Mouse (Mus musculus): ENCODE measurements around the gene 2510002D24Rik.
A peak's percentile ranks its signal among the peaks of the same experiment; 100 is the strongest.
"Not testable (repeated sequence)": the region's sequence is repeated elsewhere in the genome, so short reads cannot be mapped to it uniquely, and the experiment has no call there.

Gene 2510002D24Rik

DNA sequence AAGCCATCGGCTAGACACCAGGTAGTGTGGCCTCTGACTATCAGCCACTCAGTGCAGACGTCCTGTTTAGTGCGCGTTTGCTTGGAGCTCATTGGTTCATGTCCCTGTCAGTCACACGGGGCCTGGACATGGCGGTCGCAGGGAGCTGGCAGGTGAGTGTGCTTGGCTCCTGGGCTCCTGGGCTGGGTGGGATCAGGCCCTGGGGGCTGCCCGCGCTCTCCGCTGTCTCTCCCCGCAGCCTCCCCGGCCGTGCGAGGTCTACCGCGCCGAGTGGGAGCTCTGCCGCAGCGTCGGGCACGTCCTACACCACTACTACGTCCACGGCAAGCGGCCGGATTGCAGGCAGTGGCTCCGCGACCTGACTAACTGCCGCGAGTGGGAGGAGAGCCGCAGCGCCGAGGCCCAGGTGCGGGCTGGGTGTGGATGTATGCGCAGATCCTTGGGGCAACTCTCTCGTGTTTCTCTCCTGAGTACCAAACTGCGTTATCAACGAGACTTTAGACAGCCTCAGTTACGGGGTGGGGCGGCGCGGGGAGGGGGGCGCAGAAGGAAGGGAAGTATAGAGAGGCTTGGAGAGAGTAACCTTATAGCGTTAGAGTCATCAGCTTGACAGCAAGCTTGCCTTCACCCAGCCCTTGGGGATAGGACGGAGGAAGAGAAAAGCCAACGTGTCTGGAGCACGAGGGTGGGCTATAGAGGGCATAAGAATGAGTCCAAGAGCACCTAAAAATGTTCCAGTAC is at the start of gene 2510002D24Rik, which contains the start of gene Gm28539:
Gene 2510002D24Rik (plus strand): TSS at position 111 of the 741 bp plus-strand sequence.
Gene Gm28539 (plus strand): TSS at position 117 of the 741 bp plus-strand sequence.
- DNase-seq = peak; percentile 96

DNA sequence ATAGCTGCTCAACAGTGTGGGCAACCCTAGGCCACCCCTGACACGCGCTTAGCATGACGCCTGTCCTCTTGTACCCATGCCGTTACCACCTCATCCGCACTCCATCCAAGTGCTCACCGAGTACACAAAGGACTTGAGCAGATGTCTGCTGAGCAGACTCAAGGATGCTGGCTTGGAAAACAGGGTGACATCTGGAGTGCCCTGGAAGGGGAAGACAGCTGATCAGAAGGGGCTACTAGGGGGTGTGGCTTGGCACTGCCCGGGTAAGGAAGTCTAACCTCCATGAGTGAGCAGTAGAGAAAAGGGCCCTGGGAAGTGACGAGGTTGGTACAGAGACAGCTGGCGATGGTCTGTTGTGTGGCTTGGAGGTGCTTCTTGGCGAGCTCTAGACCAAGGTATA is 49.7 kb upstream of the 2510002D24Rik start:
- DNase-seq = no peak

DNA sequence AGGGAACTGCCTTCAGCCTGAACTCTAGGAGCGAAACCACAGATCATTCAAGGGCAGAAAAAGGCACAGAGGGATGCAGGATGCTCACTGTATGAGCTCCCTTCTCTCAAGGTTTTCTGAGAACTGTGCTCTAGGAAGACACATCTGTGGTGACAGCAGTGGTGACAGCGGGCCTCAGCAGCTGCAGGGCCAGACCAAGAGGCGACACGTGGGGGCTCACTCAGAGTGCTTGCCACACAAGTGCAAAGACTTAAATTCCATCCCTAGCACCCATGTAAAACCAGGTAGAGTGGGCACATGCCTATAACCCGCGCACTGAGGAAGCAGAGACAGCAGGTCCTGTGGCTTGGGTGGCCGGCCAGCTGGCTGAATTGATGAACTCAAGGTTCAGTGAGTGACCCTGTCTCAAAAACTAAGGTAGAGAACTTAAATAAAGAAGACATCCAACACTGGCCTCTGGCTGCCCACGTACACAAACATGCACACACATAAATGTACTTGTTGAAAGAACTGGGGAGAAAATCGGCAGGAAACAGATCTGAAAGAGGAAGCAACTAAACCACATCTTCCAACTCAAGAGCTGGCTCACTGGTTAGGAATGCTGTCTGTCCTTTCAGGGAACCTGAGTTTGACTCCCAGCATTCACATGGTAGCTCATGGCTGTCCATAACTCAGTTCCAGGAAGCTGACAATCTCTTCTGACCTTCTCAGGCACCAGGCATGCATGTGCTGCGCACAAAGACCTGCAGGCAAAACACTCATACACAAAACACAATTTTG is 47.6 kb upstream of the 2510002D24Rik start:
- no peak for DNase-seq

DNA sequence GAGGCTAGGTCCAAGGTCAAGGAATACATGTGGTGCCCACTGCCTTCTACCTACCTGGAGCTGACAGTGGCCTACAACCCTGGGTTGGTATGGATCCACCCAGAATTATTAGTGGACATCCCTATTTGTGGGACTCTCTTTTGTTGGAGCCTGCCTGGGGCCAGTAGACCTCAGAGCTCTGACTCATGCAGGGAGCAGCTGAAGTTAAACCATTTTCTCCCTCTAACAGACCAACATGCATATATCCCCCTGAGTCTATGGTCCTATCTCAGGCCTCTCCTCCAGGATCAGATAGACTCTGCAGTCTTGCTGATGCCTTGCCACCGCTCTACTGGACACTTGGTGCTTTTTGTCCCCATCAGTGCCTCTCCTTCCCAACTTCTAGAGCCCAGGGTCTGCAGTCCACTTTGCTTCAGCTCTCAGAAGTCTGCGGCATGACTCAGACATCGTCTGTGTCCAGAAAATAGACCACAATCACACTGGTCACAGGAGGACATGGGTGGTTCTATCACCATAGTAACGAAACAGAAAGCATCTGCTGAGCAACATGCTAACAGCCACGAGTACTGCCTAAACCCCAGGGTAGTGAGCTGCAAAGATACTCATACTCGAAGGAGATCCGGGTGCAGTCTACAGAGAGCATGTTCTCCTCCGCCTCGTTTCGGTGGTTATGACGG is 41.0 kb upstream of the 2510002D24Rik start:
- DNase-seq = no peak

DNA sequence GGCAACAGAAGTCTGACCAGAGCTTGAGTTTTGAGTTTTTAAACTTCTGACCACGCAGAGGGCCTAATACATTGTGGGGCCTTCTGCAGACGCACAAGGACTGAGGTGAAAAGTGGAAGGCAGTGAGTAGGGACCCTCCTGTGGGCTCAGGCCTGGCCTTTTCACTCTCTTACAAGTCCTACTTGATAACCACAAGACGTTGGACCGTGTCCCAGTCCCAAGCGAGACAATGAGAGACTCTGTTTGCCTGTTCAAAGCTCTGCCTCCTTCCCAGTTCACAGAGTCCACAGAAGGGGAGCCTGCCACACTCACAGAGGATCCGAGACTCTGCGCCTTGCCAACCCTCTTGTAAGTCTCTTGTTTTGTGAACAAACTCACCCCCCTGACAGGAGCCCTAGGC is 39.7 kb upstream of the 2510002D24Rik start:
- DNase-seq = no peak

DNA sequence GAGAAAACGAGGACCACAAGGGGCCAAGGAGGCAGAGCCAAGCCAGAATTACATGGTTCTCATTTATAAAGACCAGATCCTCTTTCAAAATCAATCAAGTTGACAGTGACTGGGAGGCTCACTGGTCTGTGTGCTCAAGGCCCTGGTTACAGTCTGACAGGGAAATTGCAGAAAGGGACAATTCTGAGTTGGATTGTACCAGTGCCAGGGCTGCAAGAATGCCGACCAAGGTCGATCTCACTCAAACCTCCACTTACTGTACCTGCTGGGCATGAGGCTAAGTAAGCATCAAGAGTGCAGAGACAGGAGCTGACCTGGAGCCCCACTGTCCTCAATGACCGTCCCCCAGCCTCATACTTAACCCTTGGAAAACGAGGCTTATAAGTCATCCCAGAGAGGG is 38.2 kb upstream of the 2510002D24Rik start:
- no peak for DNase-seq

DNA sequence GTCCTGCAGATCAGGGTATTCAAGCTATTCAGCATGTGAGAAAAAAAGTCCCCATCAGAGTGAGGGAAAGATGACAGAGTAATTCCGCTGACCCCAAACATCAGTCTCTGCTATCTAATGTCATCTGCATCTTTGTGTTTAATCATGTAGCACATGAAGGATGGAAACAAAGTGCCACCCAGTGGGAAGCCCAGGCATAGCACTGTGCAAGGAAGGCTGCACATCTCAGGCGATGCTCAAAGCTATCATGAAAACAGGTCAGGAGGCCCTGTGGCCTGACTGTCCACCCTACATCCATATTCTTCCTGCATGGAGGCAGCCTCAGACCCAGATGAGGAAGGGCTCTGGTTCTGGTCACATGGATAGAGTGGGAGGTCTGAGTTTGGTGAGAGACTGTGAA is 37.5 kb upstream of the 2510002D24Rik start:
- peak; percentile 72 for DNase-seq

DNA sequence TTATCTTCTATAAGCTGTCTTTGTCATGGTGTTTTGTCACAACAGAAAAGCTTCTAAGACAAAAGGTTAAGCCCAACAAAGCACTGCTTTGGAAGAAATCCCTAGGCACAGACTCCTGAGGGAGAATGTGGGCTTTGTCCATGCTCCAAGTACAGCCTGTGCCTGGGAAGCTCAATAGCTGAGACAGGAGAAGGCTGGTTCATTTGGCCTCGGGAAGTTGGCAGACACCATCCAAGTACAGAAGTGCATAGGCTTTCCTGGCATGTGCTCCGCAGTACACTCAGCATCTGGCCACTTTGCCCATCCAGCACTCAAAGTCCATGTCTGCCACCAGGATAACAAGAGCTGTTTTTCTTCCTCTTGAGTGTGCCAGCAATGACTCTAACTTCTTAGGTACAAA is 30.6 kb upstream of the 2510002D24Rik start:
- no peak for DNase-seq

DNA sequence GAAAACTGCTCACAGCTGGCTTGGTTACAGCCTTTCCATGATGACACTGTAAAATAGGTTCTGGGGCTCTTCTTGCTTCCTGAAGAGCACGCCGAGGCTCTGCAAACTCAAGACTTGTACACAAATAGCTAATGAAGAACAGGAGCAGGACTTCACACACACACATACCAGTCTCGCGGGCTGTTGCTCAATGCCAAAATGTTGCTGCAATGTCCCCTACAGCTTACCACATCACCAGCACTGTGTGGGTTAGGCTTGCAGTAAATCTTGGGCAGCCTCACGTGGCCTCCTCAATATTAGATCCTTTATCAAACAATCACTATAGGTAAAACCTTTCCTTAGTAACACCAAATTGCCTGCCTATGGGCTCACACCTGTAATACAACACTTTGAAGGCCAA is 27.4 kb upstream of the 2510002D24Rik start:
- no peak for DNase-seq

DNA sequence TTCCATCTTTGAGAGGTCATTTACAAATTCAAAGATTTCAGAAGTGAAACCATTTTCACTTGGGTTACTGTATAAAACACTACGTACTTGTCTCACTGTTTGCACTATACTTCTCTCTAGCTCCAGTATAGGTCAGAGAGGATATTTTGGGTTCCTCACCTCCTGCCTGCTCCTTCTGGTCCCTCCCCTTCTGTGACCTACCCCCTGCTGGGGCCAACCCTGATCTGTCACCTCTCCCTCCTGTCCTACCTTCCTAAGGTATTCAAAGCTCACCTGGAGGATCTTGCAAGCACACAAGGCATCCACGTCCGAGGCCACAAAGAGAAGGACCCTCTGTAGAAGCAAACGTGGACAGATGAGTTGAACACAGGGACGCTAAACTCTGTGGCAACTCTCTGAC is 25.3 kb upstream of the 2510002D24Rik start:
- DNase-seq = no peak

DNA sequence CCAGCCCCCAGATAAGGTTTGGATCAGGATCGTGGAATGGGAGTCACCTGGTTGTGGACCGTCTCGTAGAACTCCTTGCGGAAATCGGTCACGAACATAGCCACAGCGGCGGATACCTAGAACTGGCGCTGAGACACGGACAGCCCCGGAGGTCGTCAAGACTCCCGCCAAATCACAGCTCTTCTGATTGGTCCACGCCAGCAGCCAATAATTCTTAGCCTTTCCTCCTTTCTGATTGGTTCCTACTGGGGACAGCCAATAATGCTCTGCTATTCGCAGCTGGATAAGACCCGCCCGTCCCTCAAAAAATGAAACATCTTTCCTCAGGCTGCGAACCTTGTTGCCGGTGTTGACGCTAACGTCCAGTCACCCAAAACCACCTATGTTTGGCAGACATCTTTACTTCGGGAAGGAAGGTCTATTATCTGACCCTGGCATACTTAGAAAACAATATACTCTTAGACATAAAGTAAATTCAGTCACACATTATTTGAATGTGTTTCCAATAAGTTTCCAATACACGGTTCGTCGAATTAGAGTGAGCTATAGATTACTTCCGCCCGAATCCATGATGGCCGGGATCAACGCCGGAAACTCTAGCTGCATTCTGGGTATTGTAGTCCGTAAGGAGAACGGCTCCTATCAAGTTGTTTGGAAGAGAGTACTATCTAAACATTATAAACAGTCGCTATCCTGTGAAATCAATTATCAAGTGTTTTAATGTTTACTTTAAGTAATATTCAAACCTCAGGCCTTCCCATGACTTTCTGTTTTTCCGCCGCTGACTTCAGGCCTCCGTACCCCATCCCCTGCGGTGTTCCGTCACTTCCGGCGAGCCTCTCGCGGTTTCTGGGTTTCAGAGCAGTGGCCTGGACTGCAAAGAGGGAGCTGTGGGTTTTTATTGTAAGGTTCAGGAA is 24.7 kb upstream of the 2510002D24Rik start, which contains the start of the genes Ufd1 and Cdc45:
Gene Ufd1 (plus strand): TSS at position 312 of the 917 bp plus-strand sequence.
Gene Cdc45 (minus strand): TSS at position 520 of the 917 bp plus-strand sequence.
- peak; percentile 93 for DNase-seq

DNA sequence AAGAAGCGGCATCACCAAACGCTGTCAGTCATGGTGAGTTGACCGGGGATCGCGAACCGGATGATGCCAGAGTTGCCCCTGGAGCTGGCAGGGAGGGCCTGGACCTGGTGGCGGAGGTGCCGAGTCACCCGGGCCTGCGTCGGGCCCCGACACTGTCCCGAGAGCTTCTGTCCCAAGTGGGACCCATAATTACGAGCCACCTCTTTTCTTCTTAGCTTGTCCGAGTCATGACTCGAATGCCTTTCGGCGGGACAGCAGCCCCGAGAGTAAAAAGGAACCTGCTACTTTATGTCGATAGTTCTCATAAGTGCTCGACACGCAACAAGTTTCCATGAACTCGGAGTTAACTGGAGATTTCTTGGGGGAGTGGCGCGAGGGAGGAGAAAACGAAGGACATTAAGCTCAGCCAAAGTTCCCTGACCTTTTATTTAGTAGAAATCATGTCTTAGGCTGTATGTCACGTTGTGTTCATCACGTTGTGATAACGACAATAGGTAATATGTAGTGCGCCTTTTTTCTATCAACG is 23.9 kb upstream of the 2510002D24Rik start:
- DNase-seq = no peak

DNA sequence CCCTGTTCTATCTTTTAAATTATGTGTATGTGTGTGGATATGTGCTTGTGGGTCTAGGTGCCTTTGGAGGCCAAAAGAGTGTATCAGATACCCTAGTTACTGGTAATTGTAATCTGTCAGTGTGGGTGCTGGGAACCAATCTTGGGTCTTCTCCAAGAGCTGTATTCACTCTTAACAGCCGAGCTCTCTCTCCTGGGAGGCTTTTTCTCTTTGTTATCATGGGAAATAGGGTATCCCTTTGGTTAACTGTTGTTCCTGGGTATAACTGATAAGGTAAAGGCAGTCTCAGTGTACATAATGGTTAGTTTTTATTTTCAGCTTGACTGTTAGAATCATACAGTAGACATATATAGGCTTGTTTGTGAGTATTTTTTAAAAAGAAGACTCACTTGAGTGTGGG is 14.0 kb upstream of the 2510002D24Rik start:
- DNase-seq = no peak

DNA sequence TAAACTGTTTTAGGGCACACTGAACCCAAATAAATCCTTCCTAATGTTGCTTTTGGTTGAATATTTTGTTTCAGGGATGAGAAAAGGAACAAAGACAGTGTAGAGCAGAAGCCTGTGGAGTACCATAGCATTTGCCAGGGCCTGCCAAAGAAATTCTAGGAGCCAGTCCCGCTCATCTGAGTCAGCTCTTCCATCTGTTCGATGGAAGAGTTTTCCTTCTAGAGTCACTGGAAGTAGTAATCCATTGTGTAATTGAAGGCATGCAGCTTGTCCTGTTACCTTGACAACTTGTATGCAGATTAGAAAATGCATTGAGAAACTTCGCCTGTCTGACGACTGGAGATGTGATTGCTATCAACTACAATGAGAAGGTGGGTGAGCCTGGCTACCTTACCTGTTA is 13.5 kb upstream of the 2510002D24Rik start:
- DNase-seq = no peak

DNA sequence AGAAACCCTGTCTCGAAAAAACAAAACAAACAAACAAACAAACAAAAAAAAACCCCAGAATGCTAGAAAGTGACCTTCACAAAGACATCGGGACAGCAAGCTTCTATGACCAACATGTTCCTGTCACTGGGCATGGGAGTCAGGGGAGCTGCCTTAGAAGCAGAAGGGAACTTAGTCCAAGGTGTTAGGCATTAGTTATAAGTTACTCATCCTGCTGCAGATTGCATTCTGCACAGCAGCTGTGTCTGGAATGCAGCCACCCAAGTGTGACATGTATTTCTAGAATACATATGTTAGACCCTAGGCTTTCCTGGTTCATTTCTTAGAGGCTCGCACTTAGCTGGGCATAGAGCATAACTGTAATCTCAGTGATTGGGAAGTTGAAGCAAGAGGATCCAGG is 7.7 kb upstream of the 2510002D24Rik start:
- DNase-seq = peak; percentile 35

DNA sequence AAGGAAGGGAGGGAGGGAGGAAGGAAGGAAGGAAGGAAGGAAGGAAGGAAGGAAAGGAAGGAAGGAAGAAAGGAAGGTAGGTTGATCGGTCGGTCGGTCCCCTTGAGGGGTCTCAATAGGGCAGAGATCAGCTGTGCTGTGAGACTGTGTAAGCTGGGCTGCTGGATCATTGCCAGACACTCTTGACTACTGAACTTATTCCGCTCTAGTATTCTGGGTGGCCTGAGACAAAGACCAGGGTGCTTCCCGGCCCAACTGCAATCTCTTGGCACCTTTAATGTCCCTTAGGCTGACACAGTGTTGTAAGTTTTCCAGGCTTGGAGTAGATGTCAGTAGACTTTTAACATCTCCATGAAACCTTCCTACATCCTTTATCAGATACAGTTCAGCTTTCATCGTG is 7.3 kb upstream of the 2510002D24Rik start:
- peak; percentile 40 for DNase-seq

DNA sequence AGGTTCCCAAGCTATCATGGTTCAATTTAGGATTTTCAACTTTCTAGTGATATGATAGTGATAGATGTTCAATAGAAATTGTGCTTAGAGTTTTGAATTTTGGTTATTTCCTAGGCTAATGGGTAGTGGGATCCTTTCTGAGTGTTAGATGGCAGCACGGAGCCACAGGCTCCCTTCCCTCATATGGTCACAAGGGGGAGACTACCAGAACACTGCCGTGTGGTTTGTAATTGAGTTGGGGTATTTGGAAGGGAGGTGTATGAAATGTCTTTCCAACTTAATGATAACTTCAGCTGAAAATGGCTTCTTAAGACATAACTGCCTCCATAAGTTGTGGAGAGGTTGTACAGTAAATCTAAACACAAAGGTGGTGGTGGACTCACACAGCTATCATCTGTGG is 2.9 kb upstream of the 2510002D24Rik start:
- DNase-seq = no peak

DNA sequence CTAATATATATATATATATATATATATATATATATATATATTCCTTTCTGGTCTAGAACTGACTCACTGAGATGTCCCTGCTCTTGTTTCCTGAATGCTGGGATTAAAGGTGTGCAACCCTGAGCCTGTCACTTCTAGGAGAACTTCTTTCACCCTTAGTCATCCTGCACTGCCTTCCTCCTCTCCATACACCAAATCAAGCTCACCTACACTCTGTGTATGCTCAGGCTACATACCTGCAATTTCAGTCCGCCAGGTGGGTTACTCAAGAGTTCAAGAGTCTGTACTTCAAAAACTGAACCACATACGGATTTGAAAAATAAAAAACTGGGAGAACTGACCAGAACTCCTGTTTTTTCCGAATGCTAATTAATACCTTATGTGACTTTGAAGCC is 308 bp upstream of the 2510002D24Rik start:
- DNase-seq = no peak

DNA sequence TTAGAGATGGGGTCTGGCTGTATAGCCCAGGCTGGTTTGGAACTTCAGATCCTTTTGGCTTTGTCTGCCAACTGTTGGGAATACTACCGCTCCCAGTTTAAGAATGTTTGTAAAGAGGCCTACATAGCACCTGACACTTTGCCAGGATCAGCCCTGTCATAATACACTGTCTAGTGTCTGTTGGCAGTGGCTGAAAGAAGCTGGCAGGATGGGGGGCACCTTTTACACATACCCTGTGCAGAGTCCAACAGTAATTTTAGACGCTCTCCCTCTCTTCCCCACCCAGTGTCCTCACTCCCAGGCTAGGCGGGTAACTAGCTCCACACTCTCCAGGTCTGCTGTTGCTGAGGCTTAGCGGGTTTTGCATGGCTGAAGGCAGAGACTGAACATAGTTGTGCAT is 2.0 kb downstream of the 2510002D24Rik start:
- DNase-seq = no peak

DNA sequence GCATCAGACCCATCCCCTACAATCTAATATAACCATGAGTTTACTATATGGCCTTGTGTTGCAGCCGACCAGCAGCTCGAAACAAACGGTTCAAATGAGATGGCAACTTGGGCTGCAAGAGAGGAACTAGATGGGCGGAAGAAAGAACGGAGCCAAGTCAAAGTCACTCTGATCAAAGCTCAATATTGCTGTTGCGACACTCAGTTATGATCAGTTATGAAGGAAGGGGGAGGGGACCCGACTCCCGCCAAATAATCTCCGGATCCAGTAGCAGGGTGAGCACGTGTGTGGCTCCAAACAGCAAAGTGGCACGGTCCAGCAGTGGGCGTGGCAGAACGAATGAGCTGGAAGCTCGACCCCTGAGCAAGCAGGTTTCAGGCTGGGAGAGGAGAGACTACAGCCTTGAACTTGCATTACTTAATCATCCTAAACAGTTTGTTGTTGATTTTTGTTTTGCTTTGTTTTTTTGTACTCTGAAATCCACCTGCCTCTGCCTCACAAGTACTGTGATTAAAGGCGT is 10.0 kb downstream of the 2510002D24Rik start:
- DNase-seq = no peak

DNA sequence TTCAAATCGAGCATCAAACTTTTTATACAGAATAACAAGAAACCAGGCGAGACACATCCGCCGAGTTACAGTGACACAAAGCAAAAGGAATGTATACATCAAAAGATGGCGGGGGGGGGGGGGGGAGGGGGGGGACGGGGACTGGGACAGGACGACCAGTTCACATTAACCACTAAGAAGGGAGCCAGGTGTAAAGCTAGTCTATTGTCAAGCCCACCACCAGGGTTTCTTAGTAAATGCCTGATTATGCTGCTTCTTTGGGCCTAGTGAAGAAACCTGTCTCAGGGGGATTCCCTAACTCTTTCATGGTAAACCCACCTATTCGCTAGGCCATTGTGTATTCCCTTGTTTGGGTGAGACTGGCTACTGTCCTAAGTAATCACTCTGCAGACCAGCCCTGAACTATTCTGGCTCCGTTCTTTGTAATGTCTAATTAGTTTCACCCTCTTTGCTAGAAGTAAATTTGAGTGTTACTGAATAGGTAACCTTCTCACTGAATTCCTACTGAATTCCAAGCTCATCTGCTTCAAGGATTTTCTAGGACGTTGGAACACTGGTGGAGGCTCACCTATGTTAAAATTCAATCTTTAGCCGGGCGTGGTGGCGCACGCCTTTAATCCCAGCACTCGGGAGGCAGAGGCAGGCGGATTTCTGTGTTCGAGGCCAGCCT is 13.3 kb downstream of the 2510002D24Rik start:
- not testable (repeated sequence) for DNase-seq
